Mouse (Mus musculus) heart, postnatal 36 days (tissue): ENCODE data around the gene Olfr1373. TPM values are rescaled to one million over a fixed set of nuclear protein-coding genes. Genes with fewer than 3 reads are reported as not detected.
"Not testable (repeated sequence)": the region's sequence is repeated elsewhere in the genome, so short reads cannot be mapped to it uniquely, and the experiment has no call there.

Experiments
- DNase-seq, 2 experiments: peaks; one replicate each; pipeline ENCODE4 v3.0.0; 2021 to 2022
- intact Hi-C: fragments of 180-260 bp; cut with DNase I; formaldehyde crosslinking; loops from one replicate; pipeline ENCODE4 v1.15.1; 2025
- total RNA-seq, 2 experiments: library from RNA; stranded (reverse); gene quantifications; 2 replicates each; pipeline ENCODE4 v1.2.3; 2021

Gene Olfr1373
- total RNA-seq, result not detected

- intact Hi-C loops, DNase-seq: not testable (repeated sequence)
Measured at GRCm38 (mm10) chr11:52145428-52145827, at the start of gene Olfr1373. Gene Olfr1373, minus strand, starts transcription at chr11:52145528.

- DNase-seq, result not testable (repeated sequence)
- intact Hi-C loops, result loop anchor here (5.0 kb wide), 1 partner anchor 307 kb away; no protein-coding TSS in a partner anchor
Measured at GRCm38 (mm10) chr11:52180651-52181050, 35.3 kb upstream of the Olfr1373 start.

GRCm38 (mm10) chr11:52179897-52180296 lies 34.6 kb upstream of the Olfr1373 start:
- not testable (repeated sequence) for DNase-seq

GRCm38 (mm10) chr11:52168461-52168860 lies 23.1 kb upstream of the Olfr1373 start:
- DNase-seq, result no peak
- intact Hi-C loops, result no loop called here

More at GRCm38 (mm10) chr11:52179897-52180296, 34.6 kb upstream of the Olfr1373 start:
- intact Hi-C loops, result loop anchor here (5.0 kb wide), 1 partner anchor 307 kb away; no protein-coding TSS in a partner anchor

GRCm38 (mm10) chr11:52167901-52168302 lies 22.6 kb upstream of the Olfr1373 start:
- peak; percentile 38 to 41 for DNase-seq
- intact Hi-C loops, result not testable (repeated sequence)

GRCm38 (mm10) chr11:52167126-52167525 lies 21.8 kb upstream of the Olfr1373 start:
- DNase-seq, result peak; percentile 22 to 25
- intact Hi-C loops, result no loop called here

- intact Hi-C loops, result no loop called here
- DNase-seq, result peak; percentile 42 to 60
Measured at GRCm38 (mm10) chr11:52163926-52164325, 18.6 kb upstream of the Olfr1373 start.

- DNase-seq, result peak in 1 of 2 experiments; percentile 41
- intact Hi-C loops, result loop anchor here (2.0 to 5.0 kb wide), 3 partner anchors 79 to 203 kb away; no protein-coding TSS in a partner anchor
Measured at GRCm38 (mm10) chr11:52143675-52144074, 1.7 kb downstream of the Olfr1373 start.

GRCm38 (mm10) chr11:52130451-52131068 lies 14.8 kb downstream of the Olfr1373 start:
- DNase-seq, result no peak
- intact Hi-C loops, result no loop called here

- intact Hi-C loops, result no loop called here
- DNase-seq, result peak; percentile 22 to 30
Measured at GRCm38 (mm10) chr11:52129621-52130450, 15.5 kb downstream of the Olfr1373 start.

- intact Hi-C loops, result no loop called here
- DNase-seq, result no peak
Measured at GRCm38 (mm10) chr11:52129171-52129570, 16.2 kb downstream of the Olfr1373 start.

GRCm38 (mm10) chr11:52128316-52129061 lies 16.8 kb downstream of the Olfr1373 start:
- intact Hi-C loops, result no loop called here
- no peak for DNase-seq

- intact Hi-C loops, result no loop called here
Measured at GRCm38 (mm10) chr11:52127760-52128159, 17.6 kb downstream of the Olfr1373 start.

GRCm38 (mm10) chr11:52127169-52127568 lies 18.2 kb downstream of the Olfr1373 start:
- intact Hi-C loops, result no loop called here
- DNase-seq, result no peak

More at GRCm38 (mm10) chr11:52127760-52128159, 17.6 kb downstream of the Olfr1373 start:
- DNase-seq, result no peak

GRCm38 (mm10) chr11:52124468-52124867 lies 20.9 kb downstream of the Olfr1373 start:
- intact Hi-C loops, result loop anchor here (5.0 kb wide), 1 partner anchor 62 kb away; no protein-coding TSS in a partner anchor
- no peak for DNase-seq

GRCm38 (mm10) chr11:52122045-52122444 lies 23.3 kb downstream of the Olfr1373 start:
- intact Hi-C loops, result loop anchor here (5.0 kb wide), 1 partner anchor 60 kb away; no protein-coding TSS in a partner anchor
- no peak for DNase-seq

GRCm38 (mm10) chr11:52120415-52120814 lies 24.9 kb downstream of the Olfr1373 start:
- not testable (repeated sequence) for DNase-seq
- intact Hi-C loops, result loop anchor here (5.0 kb wide), 1 partner anchor 58 kb away; no protein-coding TSS in a partner anchor

GRCm38 (mm10) chr11:52117156-52117555 lies 28.2 kb downstream of the Olfr1373 start:
- intact Hi-C loops, result no loop called here
- no peak for DNase-seq

- DNase-seq, intact Hi-C loops: not testable (repeated sequence)
Measured at GRCm38 (mm10) chr11:52116117-52116516, 29.2 kb downstream of the Olfr1373 start.

- intact Hi-C loops, result no loop called here
Measured at GRCm38 (mm10) chr11:52115479-52115878, 29.8 kb downstream of the Olfr1373 start.

More at GRCm38 (mm10) chr11:52115479-52115878, 29.8 kb downstream of the Olfr1373 start:
- DNase-seq, result no peak
